Mouse (Mus musculus) intestine, embryonic 14.5 days (tissue): ENCODE measurements around the gene Il10rb. TPM values are rescaled to one million over a fixed set of nuclear protein-coding genes. Genes with fewer than 3 reads are reported as not detected.

Experiments
- ATAC-seq: fragments of 200-750 bp; cut with Nextera tagmentation; replicated peaks from 2 replicates; pipeline ENCODE4 v1.8.0; 2017; ENCODE audit warnings: low read depth, moderate number of reproducible peaks, moderate TSS enrichment, moderate library complexity; ENCODE audit not compliant: low FRiP score, low TSS enrichment
- DNase-seq: peaks from one replicate; pipeline ENCODE4 v3.0.0-alpha.2; 2018; ENCODE audit warnings: low spot score
- H3K27ac ChIP-seq: fragments of 300-500 bp; sonication (generic); 2 replicates; pipeline ENCODE4 v1.5.1; 2014; ENCODE audit warnings: low read depth, mild to moderate bottlenecking, control low read depth
- H3K27me3 ChIP-seq: fragments of 300-500 bp; sonication (generic); replicated peaks from 2 replicates; pipeline ENCODE4 v1.6.1; 2014; ENCODE audit warnings: low read length, control low read depth; ENCODE audit not compliant: control insufficient read depth, insufficient read depth
- H3K36me3 ChIP-seq: fragments of 300-500 bp; sonication (generic); 2 replicates; pipeline ENCODE4 v1.6.1; 2014; ENCODE audit warnings: low read length, control low read depth; ENCODE audit not compliant: control insufficient read depth, insufficient read depth
- H3K4me1 ChIP-seq: fragments of 300-500 bp; sonication (generic); replicated peaks from 2 replicates; pipeline ENCODE4 v1.6.1; 2014; ENCODE audit warnings: low read length, control low read depth, mixed read lengths; ENCODE audit not compliant: control insufficient read depth, insufficient read depth
- H3K4me2 ChIP-seq: fragments of 300-500 bp; sonication (generic); 2 replicates; pipeline ENCODE4 v1.6.1; 2014; ENCODE audit warnings: low read length
- H3K4me3 ChIP-seq: fragments of 300-500 bp; sonication (generic); 2 replicates; pipeline ENCODE4 v1.5.1; 2014; ENCODE audit warnings: low read depth, low read length, control low read depth, mixed read lengths
- H3K9ac ChIP-seq: fragments of 300-500 bp; sonication (generic); 2 replicates; pipeline ENCODE4 v1.6.1; 2014; ENCODE audit warnings: mild to moderate bottlenecking, low read length
- H3K9me3 ChIP-seq: fragments of 300-500 bp; sonication (generic); 2 replicates; pipeline ENCODE4 v1.6.1; 2016; ENCODE audit warnings: low read length, control low read depth; ENCODE audit not compliant: control insufficient read depth
- WGBS: fragments of 180-500 bp; shearing (Covaris S2); extraction: QIAGEN DNeasy Blood & Tissue Kit; methylation state at CpG from one replicate; pipeline ENCODE4 v1.1.7; 2014; 5-methylcytosine and 5-hydroxymethylcytosine counted together
- polyA plus RNA-seq: library from polyadenylated mRNA; unstranded; fragments of >200 nt; fragmentation: Nextera tagmentation; extraction: Ambion mirVana; gene quantifications from 2 replicates; pipeline ENCODE4 v1.2.1, GENCODE M21; 2014

Gene Il10rb
- polyA plus RNA-seq, 1 experiment from 2014 or later, result 36.8 TPM

DNA sequence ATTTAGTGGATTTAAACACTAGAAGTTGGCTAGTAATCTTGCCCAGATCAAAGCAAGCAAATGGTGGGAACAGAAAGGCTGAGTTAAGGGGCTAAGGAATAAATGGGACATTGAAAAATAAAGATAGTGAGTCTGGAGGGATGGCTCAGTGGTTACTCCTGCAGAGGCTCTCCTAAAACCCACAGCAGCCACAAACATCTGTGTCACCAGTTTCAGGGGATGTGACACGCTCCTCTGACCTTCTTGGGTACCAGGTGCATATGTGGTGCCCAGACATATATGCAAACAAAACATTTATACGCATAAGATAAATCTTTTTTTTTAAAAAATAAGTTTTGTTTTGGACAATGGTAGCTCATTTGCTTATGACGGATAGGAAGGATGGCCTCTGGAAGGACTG is 53.4 kb downstream of the Il10rb start:
- Histone ChIP-seq H3K36me3 (no peaks in the 10 kb centered on the region), H3K4me3 (no peak overlapping the region), H3K4me1 (no peaks in the 10 kb centered on the region), H3K9me3 (no peaks in the 10 kb centered on the region), H3K27ac (no peak overlapping the region), H3K4me2 (no peak overlapping the region), H3K9ac (no peak overlapping the region), H3K27me3 (no peaks in the 10 kb centered on the region)
- ATAC-seq (no peak), DNase-seq (no peak)
- 90% methylated on average over 3 of the region's 3 CpGs for WGBS

DNA sequence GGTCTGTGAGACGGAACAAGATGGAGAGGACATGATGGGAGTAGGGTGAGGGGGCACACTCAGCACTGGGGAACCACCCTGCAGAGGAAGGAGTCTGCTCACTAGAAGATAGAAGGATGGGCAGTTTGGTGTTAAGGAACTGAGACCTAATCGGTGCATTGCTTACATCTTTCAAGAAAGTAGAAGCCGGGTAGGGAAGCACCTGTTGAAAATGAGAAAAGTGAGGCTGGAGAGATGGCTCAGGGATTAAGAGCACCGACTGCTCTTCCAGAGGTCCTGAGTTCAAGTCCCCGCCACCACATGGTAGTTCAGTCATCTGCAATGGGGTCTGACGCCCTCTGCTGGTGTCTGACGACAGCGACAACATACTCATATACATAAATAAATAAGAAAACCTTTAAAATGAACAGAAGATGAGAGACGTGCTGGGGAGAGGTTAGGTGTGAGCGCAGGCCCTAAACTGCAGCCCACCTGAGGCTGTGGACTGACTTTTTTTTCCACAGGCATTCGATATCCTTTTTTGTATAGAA is 53.9 kb downstream of the Il10rb start:
- Histone ChIP-seq H3K27me3 (no peaks in the 10 kb centered on the region), H3K4me1 (no peaks in the 10 kb centered on the region), H3K4me2 (no peak overlapping the region), H3K36me3 (no peaks in the 10 kb centered on the region), H3K4me3 (no peak overlapping the region), H3K9me3 (no peaks in the 10 kb centered on the region), H3K9ac (no peak overlapping the region), H3K27ac (no peak overlapping the region)
- DNase-seq, result no peak
- WGBS, result 75% methylated on average over 11 of the region's 11 CpGs
- no peak for ATAC-seq

GRCm38 (mm10) chr16:91461066-91461638 is 55.2 kb downstream of the Il10rb start:
- DNase-seq (no peak), ATAC-seq (no peak)
- Histone ChIP-seq H3K4me1 (peaks cover 4% of the 10 kb centered on the region; the same call in 1 of the 2 replicates), H3K9ac (no peak overlapping the region), H3K9me3 (no peaks in the 10 kb centered on the region), H3K27me3 (no peaks in the 10 kb centered on the region), H3K36me3 (no peaks in the 10 kb centered on the region), H3K4me3 (no peak overlapping the region), H3K27ac (0 out of 2 replicates have a peak overlapping the region, but pooled peaks have one; percentile 14), H3K4me2 (no peak overlapping the region)
- 58% methylated on average over 11 of the region's 11 CpGs for WGBS

- no peak for DNase-seq
Measured at GRCm38 (mm10) chr16:91461773-91462181, 55.8 kb downstream of the Il10rb start.

DNA sequence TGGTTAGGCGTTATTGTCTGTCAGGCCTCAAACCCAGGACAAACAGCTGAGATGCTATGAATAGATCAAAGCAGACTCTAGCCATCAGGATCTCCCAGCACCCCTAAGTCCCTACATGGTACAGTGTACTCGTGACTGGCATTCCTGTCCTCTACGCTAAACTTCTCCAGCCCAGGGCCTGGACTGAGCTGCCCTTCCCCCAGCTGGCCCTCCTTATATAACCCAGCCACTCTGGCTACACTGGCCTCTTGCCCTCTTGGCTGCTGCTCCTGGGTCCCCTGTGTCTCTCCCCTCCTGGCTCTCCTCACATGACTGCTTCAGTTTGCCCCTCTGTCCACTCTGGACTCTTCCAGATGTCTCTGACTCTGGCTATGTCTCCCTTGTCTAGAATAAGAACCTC is 56.7 kb downstream of the Il10rb start:
- H3K4me1 ChIP-seq, result peaks cover 7% of the 10 kb centered on the region
- DNase-seq, result no peak
- no peak overlapping the region for H3K4me3 ChIP-seq
- H3K27me3 ChIP-seq, result no peaks in the 10 kb centered on the region
- no peak for ATAC-seq
- no peaks in the 10 kb centered on the region for H3K9me3 ChIP-seq
- H3K27ac ChIP-seq, result no peak overlapping the region
- no peaks in the 10 kb centered on the region for H3K36me3 ChIP-seq
- no peak overlapping the region for H3K9ac ChIP-seq
- 70% methylated on average over 3 of the region's 3 CpGs for WGBS
- no peak overlapping the region for H3K4me2 ChIP-seq

More at GRCm38 (mm10) chr16:91461773-91462181, 55.8 kb downstream of the Il10rb start:
- H3K4me3 ChIP-seq, result no peak overlapping the region
- peaks cover 7% of the 10 kb centered on the region for H3K4me1 ChIP-seq
- WGBS, result 59% methylated on average over 9 of the region's 9 CpGs
- no peaks in the 10 kb centered on the region for H3K27me3 ChIP-seq
- no peak for ATAC-seq
- no peak overlapping the region for H3K9ac ChIP-seq
- H3K9me3 ChIP-seq, result no peaks in the 10 kb centered on the region
- no peak overlapping the region; the same call in 1 of the 2 replicates for H3K27ac ChIP-seq
- H3K36me3 ChIP-seq, result no peaks in the 10 kb centered on the region
- H3K4me2 ChIP-seq, result no peak overlapping the region

DNA sequence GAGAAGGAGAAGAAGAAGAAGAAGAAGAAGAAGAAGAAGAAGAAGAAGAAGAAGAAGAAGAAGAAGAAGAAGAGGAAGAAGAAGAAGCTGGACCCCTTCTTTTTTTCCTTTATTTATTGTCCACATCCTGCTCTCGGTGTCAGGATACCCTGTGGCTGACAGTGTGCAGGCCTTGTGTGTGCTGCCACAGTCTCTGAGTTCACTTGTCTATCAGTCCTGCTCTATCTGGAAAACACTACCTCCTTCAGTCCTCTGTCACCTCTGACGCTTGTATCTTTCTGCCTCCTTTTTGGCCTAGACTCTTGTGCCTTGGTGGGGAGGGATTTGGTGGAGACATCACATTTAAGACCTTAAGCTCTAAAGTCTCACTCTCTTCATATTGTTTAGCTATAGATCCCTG is 57.4 kb downstream of the Il10rb start:
- ATAC-seq, result no peak
- 70% methylated on average over 2 of the region's 2 CpGs for WGBS
- no peak for DNase-seq

GRCm38 (mm10) chr16:91463836-91464400 is 58.0 kb downstream of the Il10rb start:
- no peak for ATAC-seq
- WGBS, result 86% methylated on average over 4 of the region's 4 CpGs
- peak overlapping the region; percentile 46; the same call in 1 of the 2 replicates for H3K9ac ChIP-seq

More for the DNA sequence above, 57.4 kb downstream of the Il10rb start:
- Histone ChIP-seq H3K36me3 (no peaks in the 10 kb centered on the region), H3K27ac (no peak overlapping the region), H3K4me3 (no peak overlapping the region), H3K4me1 (peaks cover 7% of the 10 kb centered on the region), H3K9ac (no peak overlapping the region), H3K27me3 (no peaks in the 10 kb centered on the region), H3K9me3 (no peaks in the 10 kb centered on the region; the same call in 1 of the 2 replicates), H3K4me2 (no peak overlapping the region)

DNA sequence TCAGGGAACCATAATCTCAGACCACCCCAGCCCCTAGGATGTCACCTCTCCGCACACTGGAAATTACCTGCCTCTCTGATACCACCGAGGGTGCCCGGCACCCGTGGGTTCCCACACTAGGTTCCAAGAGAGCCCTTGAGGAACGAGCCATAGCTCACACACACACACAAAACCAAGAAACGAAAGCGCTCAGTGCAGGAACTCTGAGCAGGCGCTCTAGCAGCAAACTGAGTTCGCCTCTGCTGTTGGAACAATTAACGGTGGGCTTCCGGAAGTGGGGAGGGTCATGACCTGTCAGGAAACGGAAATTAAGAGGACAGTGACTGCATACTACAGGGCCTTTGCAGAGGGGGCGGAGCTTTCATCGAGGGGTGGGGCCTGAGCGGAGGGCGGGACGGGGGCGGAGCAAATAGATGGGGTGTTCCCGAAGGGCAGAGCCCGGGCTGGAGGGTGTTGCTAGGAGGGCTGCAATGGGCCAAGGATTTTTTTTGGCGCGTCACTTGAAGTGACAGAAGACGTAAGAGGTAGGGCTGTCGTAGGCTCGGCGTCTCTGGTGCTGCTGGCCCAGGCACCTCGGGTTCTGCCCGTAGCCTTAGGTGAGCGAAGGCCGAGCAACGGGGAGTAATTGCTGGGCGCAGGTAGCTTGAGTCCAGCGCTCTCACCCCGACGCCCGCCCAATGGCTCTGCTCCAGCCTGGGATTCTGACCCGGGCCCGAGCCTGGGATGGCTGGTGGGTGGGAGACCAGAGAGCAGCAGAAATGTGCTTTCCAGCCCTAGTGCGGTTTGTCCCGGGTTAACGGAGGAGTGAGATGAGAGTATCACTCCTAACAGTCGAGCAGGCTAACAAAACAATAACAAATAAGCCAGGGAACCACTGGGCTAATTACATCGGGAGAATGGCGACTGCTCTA is 58.9 kb downstream of the Il10rb start:
- 2% methylated on average over 44 of the region's 44 CpGs for WGBS
- H3K9ac ChIP-seq, result peak overlapping the region; percentile 46
- H3K4me2 ChIP-seq, result peak overlapping the region; percentile 53
- peak; percentile 98 for ATAC-seq
- peak overlapping the region; percentile 54 for H3K27ac ChIP-seq
- no peaks in the 10 kb centered on the region for H3K36me3 ChIP-seq
- H3K27me3 ChIP-seq, result no peaks in the 10 kb centered on the region
- peak; percentile 99 for DNase-seq
- no peaks in the 10 kb centered on the region; the same call in 1 of the 2 replicates for H3K9me3 ChIP-seq
- peaks cover 7% of the 10 kb centered on the region for H3K4me1 ChIP-seq
- peak overlapping the region; percentile 49 for H3K4me3 ChIP-seq

More at GRCm38 (mm10) chr16:91463836-91464400, 58.0 kb downstream of the Il10rb start:
- Histone ChIP-seq H3K4me2 (peak overlapping the region; percentile 53), H3K27ac (no peak overlapping the region), H3K4me1 (peaks cover 7% of the 10 kb centered on the region), H3K36me3 (no peaks in the 10 kb centered on the region), H3K4me3 (peak overlapping the region; percentile 49), H3K27me3 (no peaks in the 10 kb centered on the region), H3K9me3 (no peaks in the 10 kb centered on the region; the same call in 1 of the 2 replicates)
- no peak for DNase-seq
